Mouse (Mus musculus) v-Abl transformed pro-B cells (cell line): Measurements from ENCODE around the gene 6430548M08Rik.

ENCODE experiments used
- in situ Hi-C, 2 experiments: fragments of 400-800 bp; cut with MboI; formaldehyde crosslinking; loops; one replicate each; pipeline ENCODE4 v1.15.1; 2025; ENCODE audit not compliant: unreplicated experiment in 2 of 2

The 6430548M08Rik gene

DNA sequence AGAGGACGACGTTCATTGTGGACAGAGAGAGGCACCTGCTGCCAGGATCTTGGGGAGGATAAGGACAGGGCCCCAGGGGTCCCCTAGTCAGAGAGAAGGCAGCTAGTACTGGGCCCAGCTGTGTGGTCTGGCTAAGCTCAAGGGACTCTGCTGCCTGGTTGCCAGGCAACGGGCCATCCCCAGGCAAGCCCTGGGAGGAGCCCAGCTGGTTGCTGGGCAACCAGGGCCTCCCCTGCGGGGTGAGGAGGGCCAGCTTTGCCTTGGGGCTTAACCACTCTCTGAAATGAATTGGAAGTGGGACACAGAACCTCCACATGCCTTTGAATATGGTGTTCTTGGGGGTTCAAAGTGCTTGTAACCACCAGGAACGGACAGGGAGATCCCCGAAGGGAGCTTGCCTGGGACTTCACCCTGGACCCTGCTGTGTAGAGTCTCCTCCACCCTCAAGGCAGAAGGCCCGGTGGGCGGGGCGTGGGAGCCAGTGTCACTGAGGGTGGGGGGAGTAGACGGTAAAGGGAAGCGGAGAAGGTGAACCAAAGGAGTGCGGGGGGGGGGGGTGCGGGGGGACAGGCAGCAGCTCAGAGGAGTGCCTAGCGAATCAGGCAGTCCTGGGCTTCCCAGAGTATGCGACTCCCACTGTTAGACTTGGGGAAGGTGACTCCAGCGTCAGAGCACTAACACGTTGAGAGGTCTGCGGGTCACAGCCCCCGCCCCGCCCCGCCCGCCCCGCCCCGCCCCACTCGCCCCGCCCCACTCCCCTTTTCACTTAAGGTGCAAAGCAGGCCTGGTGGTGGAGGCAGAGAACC, 63.6 kb downstream of the 6430548M08Rik start, which contains the start of gene Fam92b:
Fam92b (minus strand) TSS at position 149 of the 806 bp plus-strand sequence.
- in situ Hi-C loops: loop anchor here in 1 of 2 experiments (10.0 kb wide), 1 partner anchor 233 kb away; no protein-coding TSS in a partner anchor

DNA sequence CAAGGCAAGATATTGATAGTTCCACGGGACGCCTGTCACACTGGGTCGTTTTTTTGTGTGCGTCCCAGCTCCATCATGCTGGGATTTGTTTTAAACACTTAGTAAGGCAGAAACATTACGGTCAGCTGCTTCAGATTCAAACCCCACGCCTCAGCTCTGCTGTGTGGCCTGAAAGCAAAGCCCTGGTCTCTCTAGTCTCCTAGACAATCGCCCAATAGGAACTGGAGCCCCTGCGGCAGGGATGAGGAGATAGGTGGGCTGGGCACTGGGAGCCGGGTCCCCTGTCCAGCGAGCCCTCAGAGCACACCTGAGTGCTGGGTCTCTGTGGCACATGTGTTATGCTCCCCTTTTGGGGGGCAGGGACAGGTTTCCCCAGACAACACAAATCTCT, 64.2 kb downstream of the 6430548M08Rik start:
- in situ Hi-C loops: loop anchor here in 1 of 2 experiments (10.0 kb wide), 1 partner anchor 233 kb away; no protein-coding TSS in a partner anchor

DNA sequence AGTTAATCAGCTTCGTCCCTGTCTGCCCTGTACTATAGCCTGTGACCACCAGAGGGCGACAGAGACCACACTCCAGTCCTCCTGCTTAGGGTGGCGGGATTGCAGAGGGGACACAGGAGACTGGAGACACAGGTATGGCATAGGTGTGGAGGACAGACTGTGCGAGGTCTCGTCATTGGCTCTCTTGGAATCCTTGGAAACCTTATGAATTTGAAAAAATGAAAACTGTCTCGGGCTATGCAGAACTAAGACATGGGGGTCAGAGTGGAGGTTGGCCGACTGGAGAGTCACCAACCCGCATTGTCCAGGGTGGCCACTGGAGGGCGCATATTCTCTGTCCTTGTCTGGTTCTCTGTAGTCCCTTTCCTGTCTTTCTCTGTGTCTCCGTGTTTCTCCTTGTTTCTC, 65.1 kb downstream of the 6430548M08Rik start:
- in situ Hi-C loops: loop anchor here in 1 of 2 experiments (10.0 kb wide), 1 partner anchor 234 kb away; no protein-coding TSS in a partner anchor

DNA sequence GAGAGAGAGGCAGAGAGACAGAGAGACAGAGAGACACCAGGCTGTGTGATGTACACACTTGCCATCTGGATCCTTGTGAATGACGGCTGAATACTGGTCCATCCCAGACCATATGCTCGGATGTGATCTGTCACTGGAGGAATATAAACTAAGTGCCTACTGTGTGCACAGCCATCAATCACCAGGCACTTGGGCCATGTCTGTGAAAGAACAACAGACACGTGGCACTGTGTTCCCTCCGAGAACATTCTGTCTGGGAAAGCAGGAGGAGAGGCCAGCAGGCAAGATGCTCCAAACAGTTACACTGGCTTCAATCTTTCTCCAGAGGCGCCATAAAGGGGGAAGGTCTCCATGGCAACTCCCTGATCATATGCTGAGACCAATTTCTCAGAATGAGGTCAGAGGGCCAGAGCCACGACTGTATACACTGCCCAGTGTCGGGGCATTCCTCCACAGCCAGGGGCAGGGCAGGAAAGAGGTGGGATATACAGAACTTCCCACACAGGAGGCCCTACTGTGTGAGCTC, 66.6 kb downstream of the 6430548M08Rik start:
- in situ Hi-C loops: loop anchor here (5.0 kb wide), 3 partner anchors 67 to 432 kb away; no protein-coding TSS in a partner anchor

DNA sequence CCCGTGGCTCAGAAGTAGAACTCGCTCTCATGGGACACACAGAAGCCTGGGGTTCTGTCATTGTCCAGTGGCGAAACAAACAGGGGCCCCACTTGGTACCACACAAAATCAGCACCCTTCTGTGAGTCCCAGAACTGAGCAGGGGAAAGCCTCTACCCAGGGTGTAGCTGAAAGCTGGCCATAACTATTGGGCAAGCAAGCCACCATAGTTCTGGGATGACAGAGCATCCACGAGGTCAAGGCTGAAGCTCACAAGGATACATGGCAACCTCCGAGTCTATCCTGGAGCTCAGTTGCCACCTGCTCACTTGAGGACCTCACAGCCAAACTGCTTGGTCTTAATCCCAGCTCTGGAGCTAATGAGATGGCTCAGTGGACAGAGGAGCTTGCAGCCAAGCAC, 67.3 kb downstream of the 6430548M08Rik start:
- in situ Hi-C loops: loop anchor here (5.0 kb wide), 3 partner anchors 66 to 431 kb away; no protein-coding TSS in a partner anchor

DNA sequence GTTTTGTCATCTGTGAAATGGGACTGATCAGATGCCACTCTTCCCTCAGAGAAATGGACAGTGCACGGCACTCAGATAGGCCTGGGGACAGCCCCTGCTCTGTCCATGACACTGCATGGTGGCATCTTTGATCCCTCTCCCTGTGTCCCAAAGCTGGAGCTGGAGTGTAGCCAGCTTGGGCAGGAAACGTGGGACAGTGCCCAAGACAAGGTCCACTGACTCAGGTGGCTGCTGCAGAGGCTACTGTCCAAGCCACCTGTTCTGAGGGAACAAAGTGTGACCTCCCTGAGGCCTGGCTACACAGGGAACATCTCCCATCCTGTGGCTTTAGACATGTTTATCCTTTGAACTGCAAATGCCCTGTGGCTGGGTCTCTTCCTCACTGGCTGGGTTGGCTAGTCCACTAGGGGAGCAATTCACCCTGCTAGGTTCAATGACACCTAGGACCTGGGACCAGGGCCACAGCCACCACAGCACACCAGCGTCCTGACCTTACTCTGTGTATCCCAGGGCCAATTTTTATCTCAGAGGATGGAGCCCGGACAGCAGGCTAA, 68.0 kb downstream of the 6430548M08Rik start:
- in situ Hi-C loops: loop anchor here (5.0 kb wide), 3 partner anchors 65 to 430 kb away; no protein-coding TSS in a partner anchor

DNA sequence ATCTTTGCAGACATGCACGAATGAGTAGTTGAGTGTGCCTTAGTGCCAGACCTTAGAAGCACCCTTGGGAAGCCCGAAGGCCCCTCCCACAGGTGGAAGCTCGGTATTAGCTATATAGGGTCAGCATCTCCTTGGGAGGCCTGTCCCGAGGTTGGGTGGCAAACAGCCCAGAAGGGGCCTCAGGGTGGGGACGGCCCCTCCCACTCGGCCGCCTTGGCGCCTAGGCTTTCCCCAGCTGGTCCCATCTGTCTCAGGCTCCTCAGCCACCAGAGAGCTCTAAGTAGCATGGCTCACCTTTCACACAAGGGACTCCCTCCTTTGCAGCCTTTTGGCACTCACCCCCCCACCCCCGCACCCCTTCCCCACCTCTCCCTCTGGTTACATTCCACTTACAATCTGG, 70.4 kb downstream of the 6430548M08Rik start:
- in situ Hi-C loops: loop anchor here (5.0 kb wide), 3 partner anchors 63 to 428 kb away; no protein-coding TSS in a partner anchor

DNA sequence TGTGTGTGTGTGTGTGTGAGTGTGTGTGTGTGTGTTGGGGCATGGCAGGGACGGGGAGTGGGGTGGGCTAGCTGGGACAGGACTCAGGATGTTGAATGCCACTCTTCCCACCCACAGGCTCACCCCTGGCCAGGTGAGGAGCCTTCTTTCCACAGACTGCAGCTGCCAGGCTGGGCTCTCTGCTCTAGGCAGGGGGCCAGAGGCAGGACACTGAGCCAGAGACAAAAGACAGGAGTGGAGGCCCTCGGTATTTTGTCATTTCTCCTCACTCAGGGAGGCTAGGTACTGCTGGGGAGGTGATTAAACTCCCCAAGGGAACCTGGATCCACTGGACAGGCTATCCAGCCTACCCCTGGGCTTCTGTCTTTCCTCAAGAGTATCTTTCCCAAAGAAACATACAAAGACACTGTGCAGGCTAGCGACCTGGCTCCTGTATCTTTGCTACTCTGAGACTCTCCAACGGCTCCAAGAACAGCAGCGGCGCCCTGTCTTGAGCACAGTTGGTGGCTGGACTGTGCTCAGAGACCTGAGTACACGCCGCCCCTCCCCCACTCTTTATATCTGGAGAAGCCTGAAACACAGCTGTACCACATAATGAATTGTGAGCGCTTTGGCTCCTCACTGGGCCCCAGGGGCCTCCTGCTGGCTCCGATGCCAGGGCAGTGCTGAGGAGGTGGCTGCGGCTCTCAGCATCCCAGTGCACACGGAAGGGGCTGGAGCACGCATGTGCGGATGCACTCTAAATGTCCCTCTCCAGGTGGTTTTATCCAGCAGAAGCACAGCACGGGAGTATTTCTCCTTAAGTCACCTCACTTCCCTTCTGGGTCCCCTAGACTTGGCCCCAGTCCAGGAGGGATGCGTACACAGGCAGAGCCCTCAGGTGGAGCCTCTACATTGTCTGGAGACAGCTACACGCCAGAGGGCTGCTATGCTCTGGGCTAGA, 71.2 kb downstream of the 6430548M08Rik start:
- in situ Hi-C loops: loop anchor here (5.0 kb wide), 3 partner anchors 62 to 427 kb away; no protein-coding TSS in a partner anchor

DNA sequence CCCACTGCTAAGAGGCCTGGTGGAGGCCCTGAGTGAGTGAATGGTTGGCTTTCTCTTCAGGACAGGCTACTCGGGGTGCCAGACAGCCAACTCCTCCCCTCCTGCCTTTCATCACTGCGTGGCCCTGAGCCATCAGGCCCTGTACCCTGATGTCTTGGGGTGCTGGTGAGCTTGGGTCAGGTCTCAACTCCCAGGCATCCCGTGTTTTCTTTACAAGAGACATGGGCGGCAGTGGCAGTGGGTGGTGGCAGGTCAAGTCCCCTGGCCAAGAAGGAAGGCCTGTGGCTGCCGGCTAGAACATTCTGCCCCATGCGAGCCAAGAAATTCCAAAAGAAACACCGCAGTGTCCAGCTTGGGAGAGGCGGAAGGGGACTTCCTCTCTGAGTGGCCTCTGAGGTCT, 72.5 kb downstream of the 6430548M08Rik start:
- in situ Hi-C loops: no loop called here

DNA sequence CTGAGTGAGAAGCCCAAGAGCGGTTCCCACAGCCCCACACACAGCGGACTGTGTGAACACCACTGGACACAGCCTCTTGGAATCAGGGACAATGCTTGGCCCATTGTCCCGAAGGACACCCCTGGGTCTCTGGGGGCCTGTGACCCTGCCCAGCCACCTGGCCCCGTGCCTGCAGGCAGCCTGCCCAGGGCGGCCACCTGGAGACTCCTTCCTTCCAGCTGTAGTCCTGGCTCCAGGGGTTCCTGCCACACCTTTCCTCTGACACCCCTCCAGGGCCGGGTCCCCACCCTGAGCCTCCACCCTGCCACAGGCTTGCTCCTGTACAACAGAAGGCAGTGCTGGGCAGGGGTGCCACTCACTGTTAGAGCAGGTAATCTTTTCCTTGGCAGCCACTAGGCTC, 74.6 kb downstream of the 6430548M08Rik start:
- in situ Hi-C loops: no loop called here

DNA sequence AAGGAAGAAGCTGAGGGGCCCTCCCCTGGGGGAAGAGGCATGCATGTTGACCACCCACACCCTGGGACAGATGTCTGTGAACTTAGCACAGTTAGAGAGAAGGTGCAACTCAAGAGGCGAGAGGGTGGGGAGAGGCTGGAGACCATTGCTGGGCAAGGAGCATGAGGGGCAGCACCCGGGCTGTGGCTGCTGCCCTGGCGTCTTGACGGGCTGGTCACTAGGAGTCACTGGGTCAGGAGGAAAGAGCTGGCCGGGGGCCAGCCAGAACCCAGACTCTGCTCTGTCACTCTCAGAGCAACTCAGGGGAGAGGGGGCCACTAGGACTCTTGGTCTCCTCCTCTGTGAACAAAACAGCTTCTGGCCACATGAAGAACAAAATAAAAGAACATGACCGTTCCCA, 75.5 kb downstream of the 6430548M08Rik start:
- in situ Hi-C loops: no loop called here

DNA sequence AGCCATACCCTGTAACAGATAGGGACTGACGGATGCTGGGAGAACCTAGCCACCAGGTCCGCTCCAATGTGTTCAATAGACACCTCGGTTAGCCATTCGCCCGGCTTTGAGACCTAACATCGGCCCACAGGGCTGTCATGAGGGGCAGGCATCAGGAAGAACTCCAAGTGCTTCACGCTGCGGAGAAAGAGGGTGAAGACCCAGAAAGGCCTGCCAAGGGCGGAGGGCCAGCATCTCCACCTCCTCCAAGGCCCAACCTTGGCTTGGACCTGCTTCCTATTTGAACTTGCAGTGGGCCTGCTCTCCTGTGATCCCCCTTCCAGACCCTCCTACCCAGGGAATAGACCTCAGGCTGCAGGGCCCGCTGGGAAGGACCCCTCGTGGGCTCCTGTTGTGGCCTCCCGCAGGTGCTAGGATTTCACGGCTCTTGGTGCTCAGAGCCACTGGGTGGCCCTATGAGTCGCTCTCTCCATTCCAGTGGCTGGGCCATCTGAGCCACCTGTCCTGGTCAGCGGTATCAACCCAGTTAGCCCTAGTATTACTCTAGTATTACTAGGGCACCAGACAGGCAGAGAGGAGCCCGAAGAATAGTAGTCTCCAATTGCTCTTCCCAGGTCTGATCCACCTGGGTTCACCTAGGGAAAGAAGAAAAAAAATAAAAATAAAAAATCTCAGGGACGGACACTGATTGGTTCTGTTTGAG, 76.3 kb downstream of the 6430548M08Rik start:
- in situ Hi-C loops: no loop called here

DNA sequence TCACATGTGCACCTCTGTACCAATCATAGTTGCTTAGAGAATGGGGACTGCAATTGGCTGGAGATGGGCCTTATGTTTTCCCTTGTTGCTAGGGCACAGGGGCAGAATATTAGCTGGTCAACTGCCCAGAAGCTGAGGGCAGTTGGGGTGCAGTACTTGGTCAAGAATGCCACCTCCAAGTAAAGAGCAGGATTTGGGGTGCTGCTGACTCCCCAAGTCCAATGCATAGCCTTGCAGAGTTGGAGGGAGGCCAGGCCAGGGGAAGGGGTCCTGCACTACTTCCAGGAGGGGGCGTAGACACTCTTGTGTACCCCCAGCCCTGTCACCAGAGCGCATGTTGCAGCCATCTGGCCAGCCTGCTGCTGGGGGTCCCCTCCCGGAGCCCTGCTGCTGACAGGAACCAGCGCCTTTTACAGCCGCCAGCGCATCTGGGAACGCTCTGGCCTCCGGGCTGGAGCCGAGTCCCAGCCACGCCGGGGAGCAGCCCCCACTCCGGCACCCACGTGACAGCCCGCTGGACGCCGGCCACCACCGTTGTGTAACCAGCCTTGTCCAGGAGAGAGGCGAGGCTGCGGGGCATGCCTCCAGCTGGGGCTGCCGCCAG, 77.0 kb downstream of the 6430548M08Rik start:
- in situ Hi-C loops: no loop called here

DNA sequence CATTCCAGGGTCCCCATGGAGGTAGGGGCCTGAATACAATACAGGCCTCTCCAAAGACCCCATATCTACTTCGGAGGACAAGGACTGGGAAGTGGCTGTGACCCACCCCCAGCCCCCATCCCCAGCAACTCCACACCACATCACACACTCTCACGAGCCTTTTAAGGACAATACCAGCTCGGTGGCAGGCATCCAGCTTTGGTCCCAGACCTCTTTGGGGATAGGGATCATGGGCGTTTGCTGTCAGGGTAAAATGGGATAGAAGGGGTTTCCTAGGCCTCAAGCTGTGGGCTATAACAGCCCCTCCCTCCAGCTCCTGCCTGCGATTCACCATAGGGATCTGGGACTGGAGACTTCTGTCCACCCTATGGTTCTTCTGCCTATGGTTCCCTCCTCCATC, 77.7 kb downstream of the 6430548M08Rik start:
- in situ Hi-C loops: no loop called here

DNA sequence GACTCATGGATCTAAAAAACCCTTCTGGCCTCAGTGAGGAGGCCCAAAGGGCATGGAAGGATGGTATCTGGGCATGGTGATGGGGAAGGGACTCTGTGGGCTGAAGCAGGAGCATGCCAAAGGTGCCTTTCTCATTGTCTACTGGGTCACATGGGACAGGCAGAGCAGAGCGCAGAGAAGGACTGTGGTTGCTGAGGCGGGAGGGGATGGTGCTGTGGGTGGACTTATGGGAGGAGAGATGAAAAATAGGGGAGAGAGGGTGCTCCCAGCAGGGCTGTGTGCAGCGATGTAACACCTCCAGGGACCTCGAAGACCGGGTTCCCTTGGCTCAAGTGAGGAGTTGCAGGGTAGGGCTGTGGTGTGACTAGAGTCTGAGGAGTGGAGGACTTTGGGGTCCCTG, 78.2 kb downstream of the 6430548M08Rik start:
- in situ Hi-C loops: no loop called here

DNA sequence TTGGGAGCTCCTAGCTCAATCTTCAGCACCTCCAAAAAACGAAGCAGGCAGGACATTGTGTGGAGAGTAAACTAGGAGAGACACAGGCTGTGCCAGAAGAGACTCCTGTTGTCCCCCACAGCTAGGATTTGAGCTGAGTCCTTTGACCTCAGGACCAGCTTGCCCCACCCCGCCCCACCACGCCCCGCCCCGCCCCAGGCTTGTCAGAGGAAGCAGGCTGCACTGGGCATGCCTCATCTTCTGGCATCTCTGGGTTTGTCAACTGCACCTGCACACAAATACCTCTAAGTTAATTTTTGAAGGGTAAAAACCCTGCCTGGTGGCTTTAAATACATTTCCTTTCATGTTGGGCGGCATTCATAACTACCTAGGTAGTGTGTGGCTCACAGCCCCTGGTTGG, 87.4 kb downstream of the 6430548M08Rik start:
- in situ Hi-C loops: no loop called here

DNA sequence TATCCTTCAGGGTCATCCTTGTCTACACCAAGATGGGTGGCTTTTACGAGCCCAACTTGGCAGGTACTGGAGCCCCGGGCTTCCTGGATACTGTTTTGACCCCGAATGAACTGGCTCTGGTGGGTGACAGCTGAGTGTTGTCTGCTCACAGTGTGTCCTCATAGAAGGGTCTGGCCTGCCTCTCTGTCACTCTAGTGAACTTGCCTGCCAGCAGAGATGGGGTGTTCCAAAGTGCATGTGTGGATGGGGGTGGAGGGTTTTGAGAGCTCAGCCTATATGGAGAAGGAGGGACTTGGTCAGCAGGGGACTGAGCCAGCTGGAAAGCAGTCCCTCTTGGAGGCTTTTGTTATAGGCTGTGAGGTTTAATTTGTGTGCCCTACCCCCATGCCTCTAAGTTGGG, 88.6 kb downstream of the 6430548M08Rik start:
- in situ Hi-C loops: no loop called here

DNA sequence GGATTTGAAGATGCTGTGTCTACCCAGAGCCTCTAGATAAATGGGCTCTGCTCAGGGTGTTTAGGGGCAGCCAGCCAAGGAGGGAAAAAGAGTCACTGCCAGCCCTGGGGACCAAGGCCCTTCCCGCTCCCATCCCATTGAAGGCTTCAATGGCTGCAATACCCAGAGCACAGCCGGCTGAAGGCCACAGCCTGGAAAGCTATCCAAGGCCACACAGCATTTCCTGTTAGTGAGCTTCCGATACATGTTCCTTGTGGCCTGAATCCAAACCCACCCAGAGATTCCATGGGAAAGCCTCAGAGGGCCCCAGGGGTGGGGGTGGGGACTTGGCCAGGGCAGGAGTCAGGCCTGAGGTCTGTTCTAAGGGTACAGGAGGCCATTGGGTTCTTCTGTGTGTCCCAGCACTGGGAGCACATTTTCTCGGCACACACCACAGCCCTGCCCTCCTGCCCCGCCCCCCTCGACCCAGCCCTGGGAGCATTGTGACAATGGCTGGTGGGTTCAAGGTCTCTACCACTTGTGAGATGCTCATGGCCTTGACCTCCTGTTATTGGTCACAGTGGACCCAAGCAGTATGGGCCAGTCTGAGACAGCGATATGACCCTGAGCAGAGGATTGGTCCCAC, 90.9 kb downstream of the 6430548M08Rik start:
- in situ Hi-C loops: no loop called here

DNA sequence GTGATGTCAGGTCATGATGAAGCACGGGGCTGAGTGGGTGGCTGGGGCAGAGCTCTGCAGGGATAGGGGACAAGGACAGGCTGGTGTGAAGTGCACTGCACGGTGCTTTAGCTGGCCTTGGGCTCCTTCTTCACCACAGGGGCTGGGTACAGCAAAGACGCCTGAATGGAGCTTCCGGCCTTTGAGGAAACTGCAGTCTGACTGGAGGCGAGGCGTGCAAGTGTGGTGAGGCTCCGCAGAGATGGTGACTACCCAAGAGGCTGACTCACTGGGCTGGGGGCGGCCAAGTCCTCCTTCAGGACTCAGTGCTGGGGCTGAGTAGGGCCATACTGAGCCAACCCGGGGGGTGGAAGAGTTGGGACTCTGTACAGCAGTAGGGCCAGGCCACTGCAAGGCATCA, 92.0 kb downstream of the 6430548M08Rik start:
- in situ Hi-C loops: no loop called here
